Mouse (Mus musculus) ES-Bruce4 (cell line): ENCODE data around the gene Prkch. TPM values are rescaled to one million over a fixed set of nuclear protein-coding genes. Genes with fewer than 3 reads are reported as not detected.

Experiments
- H3K27ac ChIP-seq: 2 replicates; pipeline ENCODE4 v1.5.1; 2012; ENCODE audit warnings: low read length, inconsistent platforms; ENCODE audit not compliant: insufficient read depth
- H3K27me3 ChIP-seq: 2 replicates; pipeline ENCODE4 v1.6.1; 2012; ENCODE audit warnings: mild to moderate bottlenecking, low read length, inconsistent platforms; ENCODE audit not compliant: control insufficient read depth, poor library complexity, insufficient read depth, severe bottlenecking
- H3K36me3 ChIP-seq: 2 replicates; pipeline ENCODE4 v1.6.1; 2012; ENCODE audit warnings: inconsistent platforms, mild to moderate bottlenecking, low read length, moderate library complexity; ENCODE audit not compliant: control insufficient read depth, poor library complexity, insufficient read depth, severe bottlenecking
- H3K4me1 ChIP-seq: one replicate; pipeline ENCODE4 v1.8.1; 2011; ENCODE audit warnings: low read length; ENCODE audit not compliant: control insufficient read depth, insufficient read depth
- H3K4me3 ChIP-seq: 2 replicates; pipeline ENCODE4 v1.5.1; 2011; ENCODE audit warnings: low read depth, mild to moderate bottlenecking, low read length
- H3K9ac ChIP-seq: 2 replicates; pipeline ENCODE4 v1.6.1; 2012; ENCODE audit warnings: low read depth, mild to moderate bottlenecking, inconsistent platforms; ENCODE audit not compliant: poor library complexity, severe bottlenecking
- H3K9me3 ChIP-seq: replicated peaks from 2 replicates; pipeline ENCODE4 v1.6.1; 2012; ENCODE audit warnings: mild to moderate bottlenecking, low read length, inconsistent platforms; ENCODE audit not compliant: control insufficient read depth, poor library complexity, insufficient read depth, severe bottlenecking
- CTCF ChIP-seq: IDR thresholded peaks from one replicate; pipeline ENCODE4 v1.8.1; 2011; ENCODE audit warnings: low read depth, low read length
- EP300 ChIP-seq: IDR thresholded peaks from 2 replicates; pipeline ENCODE4 v1.6.1; 2011; ENCODE audit warnings: low read depth, low read length; ENCODE audit not compliant: insufficient read depth
- POLR2A ChIP-seq: IDR thresholded peaks from one replicate; pipeline ENCODE4 v1.8.1; 2011; ENCODE audit warnings: low read length; ENCODE audit not compliant: insufficient read depth
- polyA plus RNA-seq: library from polyadenylated mRNA; stranded (reverse); fragments of >200 nt; gene quantifications from 2 replicates; pipeline ENCODE4 v1.2.4, GENCODE M21; 2011; ENCODE audit warnings: low read depth; ENCODE audit not compliant: missing spikeins, insufficient read depth, insufficient read length

The Prkch gene
- polyA plus RNA-seq, 1 experiment: 1.8 TPM

GRCm38 (mm10) chr12:73544736-73545671 lies 39.6 kb upstream of the Prkch start:
- Histone ChIP-seq H3K27ac (no peak overlapping the region), H3K9ac (peak overlapping the region; percentile 62), H3K27me3 (no peaks in the 10 kb centered on the region; the same call in 1 of the 2 replicates), H3K4me3 (peak overlapping the region; percentile 80), H3K36me3 (no peaks in the 10 kb centered on the region), H3K9me3 (no peaks in the 10 kb centered on the region), H3K4me1 (peaks cover 1% of the 10 kb centered on the region)
- TF ChIP-seq EP300: no peak

- no peaks in the 10 kb centered on the region; the same call in 1 of the 2 replicates for H3K27me3 ChIP-seq
- no peak overlapping the region for H3K27ac ChIP-seq
- H3K36me3 ChIP-seq: no peaks in the 10 kb centered on the region
- no peaks in the 10 kb centered on the region for H3K9me3 ChIP-seq
- peaks cover 1% of the 10 kb centered on the region for H3K4me1 ChIP-seq
- peak; percentile 42 for TF ChIP-seq CTCF
- TF ChIP-seq EP300: no peak
- peak overlapping the region; percentile 80 for H3K4me3 ChIP-seq
- peak overlapping the region; percentile 62 for H3K9ac ChIP-seq
Observed at GRCm38 (mm10) chr12:73545672-73546085, 38.9 kb upstream of the Prkch start.

GRCm38 (mm10) chr12:73546086-73546711 lies 38.4 kb upstream of the Prkch start, which contains the start of gene Tmem30b:
Tmem30b (minus strand) TSS chr12:73546392.
- TF ChIP-seq CTCF (no peak), POLR2A (no peak), EP300 (no peak)
- Histone ChIP-seq H3K36me3 (no peaks in the 10 kb centered on the region), H3K27ac (no peak within 1 kb of the TSS), H3K4me1 (peaks cover 1% of the 10 kb centered on the region), H3K9ac (peak within 1 kb of the TSS; percentile 62), H3K27me3 (no peaks in the 10 kb centered on the region; the same call in 1 of the 2 replicates), H3K9me3 (no peaks in the 10 kb centered on the region), H3K4me3 (peak within 1 kb of the TSS; percentile 80)

- no peaks in the 10 kb centered on the region for H3K9me3 ChIP-seq
- H3K4me1 ChIP-seq: peaks cover 1% of the 10 kb centered on the region
- H3K27me3 ChIP-seq: no peaks in the 10 kb centered on the region; the same call in 1 of the 2 replicates
Observed at GRCm38 (mm10) chr12:73547646-73548045, 37.0 kb upstream of the Prkch start.

GRCm38 (mm10) chr12:73548259-73548658 lies 36.3 kb upstream of the Prkch start:
- TF ChIP-seq EP300: no peak
- no peak for TF ChIP-seq CTCF
- no peak for TF ChIP-seq POLR2A
- no peak overlapping the region for H3K9ac ChIP-seq
- no peaks in the 10 kb centered on the region for H3K36me3 ChIP-seq
- H3K27ac ChIP-seq: no peak overlapping the region
- no peaks in the 10 kb centered on the region for H3K9me3 ChIP-seq
- no peaks in the 10 kb centered on the region; the same call in 1 of the 2 replicates for H3K27me3 ChIP-seq
- no peak overlapping the region for H3K4me3 ChIP-seq
- H3K4me1 ChIP-seq: peaks cover 1% of the 10 kb centered on the region

More at GRCm38 (mm10) chr12:73547646-73548045, 37.0 kb upstream of the Prkch start:
- no peaks in the 10 kb centered on the region for H3K36me3 ChIP-seq
- H3K27ac ChIP-seq: no peak overlapping the region
- TF ChIP-seq EP300 (no peak), POLR2A (no peak), CTCF (no peak)
- H3K4me3 ChIP-seq: no peak overlapping the region
- no peak overlapping the region for H3K9ac ChIP-seq
